Mouse (Mus musculus) C2C12 (cell line): ENCODE measurements around the gene Ccs. TPM values are rescaled to one million over a fixed set of nuclear protein-coding genes. Genes with fewer than 3 reads are reported as not detected.
A peak's percentile ranks its signal among the peaks of the same experiment; 100 is the strongest.

Experiments used
- H3K27me3 ChIP-seq: one replicate; pipeline ENCODE4 v1.6.1; 2011; ENCODE audit not compliant: control insufficient read depth, insufficient read depth, insufficient read length
- H3K36me3 ChIP-seq: one replicate; pipeline ENCODE4 v1.6.1; 2011; ENCODE audit not compliant: control insufficient read depth, insufficient read depth
- H3K4me3 ChIP-seq: one replicate; pipeline ENCODE4 v1.5.1; 2011; ENCODE audit warnings: mild to moderate bottlenecking, control low read depth; ENCODE audit not compliant: poor library complexity, insufficient read depth, severe bottlenecking
- H3K79me2 ChIP-seq: one replicate; pipeline ENCODE4 v1.6.1; 2011; ENCODE audit not compliant: control insufficient read depth, insufficient read depth
- H3K79me3 ChIP-seq: one replicate; pipeline ENCODE4 v1.6.1; 2011; ENCODE audit warnings: low read depth, control low read depth
- H3ac ChIP-seq: one replicate; pipeline ENCODE3; 2011; ENCODE audit warnings: low read depth; ENCODE audit not compliant: control insufficient read depth, insufficient read length
- CEBPB ChIP-seq: IDR thresholded peaks from one replicate; pipeline ENCODE4 v1.6.1; 2011; ENCODE audit warnings: low read depth, mild to moderate bottlenecking, control low read depth, moderate library complexity
- CTCF ChIP-seq: IDR thresholded peaks from one replicate; pipeline ENCODE4 v1.5.1; 2011; ENCODE audit not compliant: control insufficient read depth, insufficient read depth, insufficient read length
- FOSL1 ChIP-seq: IDR thresholded peaks from one replicate; pipeline ENCODE4 v1.8.0; 2011; ENCODE audit warnings: mild to moderate bottlenecking, low read length; ENCODE audit not compliant: poor library complexity, insufficient read depth, severe bottlenecking
- MAX ChIP-seq: IDR thresholded peaks from one replicate; pipeline ENCODE4 v1.6.1; 2011; ENCODE audit warnings: mild to moderate bottlenecking, control low read depth
- MYOD1 ChIP-seq: IDR thresholded peaks from one replicate; pipeline ENCODE4 v1.6.1; 2011; ENCODE audit warnings: low read depth; ENCODE audit not compliant: control insufficient read depth, insufficient read length
- MYOG ChIP-seq: IDR thresholded peaks from one replicate; pipeline ENCODE4 v1.6.1; 2011; ENCODE audit not compliant: control insufficient read depth, insufficient read length; ENCODE audit errors: extremely low read depth
- USF1 ChIP-seq: IDR thresholded peaks from one replicate; pipeline ENCODE4 v1.6.1; 2011; ENCODE audit warnings: low read depth, mild to moderate bottlenecking, control low read depth, moderate library complexity
- long read RNA-seq, 2 experiments: library from polyadenylated mRNA; unstranded; transcript quantifications; one replicate each; pipeline ENCODE4 v2.0.0; 2019 to 2020
- polyA plus RNA-seq: library from polyadenylated mRNA; unstranded; fragments of >200 nt; fragmentation: generic; extraction: Trizol; gene quantifications from one replicate; pipeline ENCODE4 v1.2.1, GENCODE M21; 2012; ENCODE audit warnings: missing spikeins

Ccs gene
- polyA plus RNA-seq: 36.6 TPM
- long read RNA-seq, experiment 1, transcript Ccs-201 (8 exons, 1,067 nt): major isoform, 19 of 26 reads
- long read RNA-seq, experiment 1, partial matches to known transcripts: 4 of 26 reads
- long read RNA-seq, experiment 1, other reads (novel, unspliced or antisense): 0 of 26 reads
- long read RNA-seq, experiment 2, transcript Ccs-201 (8 exons, 1,067 nt): major isoform, 5 of 7 reads
- long read RNA-seq, experiment 2, partial matches to known transcripts: 1 of 7 reads
- long read RNA-seq, experiment 2, other reads (novel, unspliced or antisense): 0 of 7 reads

DNA sequence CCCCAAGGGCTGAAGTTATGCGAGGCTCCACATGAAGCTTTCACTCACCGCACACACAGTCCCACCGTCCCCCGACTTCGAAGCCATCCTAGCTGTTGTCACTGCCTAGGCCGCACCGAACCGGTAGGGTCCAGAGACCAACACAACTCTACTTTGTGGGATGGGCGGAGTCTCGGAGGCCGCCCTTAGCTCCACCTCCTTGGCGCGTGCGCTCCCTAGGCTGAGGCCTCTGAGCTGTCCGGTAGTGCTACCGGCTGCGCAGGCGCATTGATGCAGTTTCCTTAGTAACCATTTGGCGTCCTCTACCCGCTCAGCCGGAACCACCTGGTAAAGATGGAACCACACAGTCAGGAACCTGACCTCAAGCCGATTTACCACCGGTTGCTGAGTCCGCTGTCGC is at the start of gene Ccs, which contains the start of gene Ccdc87:
Ccs (minus strand) TSS at position 184 of the 400 bp plus-strand sequence.
Ccdc87 (plus strand) TSS at position 218 of the 400 bp plus-strand sequence.
- TF ChIP-seq FOSL1: no peak
- no peak for TF ChIP-seq MYOD1
- no peak for TF ChIP-seq CEBPB
- peak; percentile 33 for TF ChIP-seq MAX
- no peak for TF ChIP-seq MYOG
- Histone ChIP-seq H3K27me3 (peaks cover 20% of the 10 kb centered on the region), H3K36me3 (no peaks in the 10 kb centered on the region), H3K4me3 (peak within 1 kb of the TSS; percentile 36), H3K79me3 (no peaks in the 10 kb centered on the region), H3ac (peak within 1 kb of the TSS; percentile 74), H3K79me2 (no peaks in the 10 kb centered on the region)

DNA sequence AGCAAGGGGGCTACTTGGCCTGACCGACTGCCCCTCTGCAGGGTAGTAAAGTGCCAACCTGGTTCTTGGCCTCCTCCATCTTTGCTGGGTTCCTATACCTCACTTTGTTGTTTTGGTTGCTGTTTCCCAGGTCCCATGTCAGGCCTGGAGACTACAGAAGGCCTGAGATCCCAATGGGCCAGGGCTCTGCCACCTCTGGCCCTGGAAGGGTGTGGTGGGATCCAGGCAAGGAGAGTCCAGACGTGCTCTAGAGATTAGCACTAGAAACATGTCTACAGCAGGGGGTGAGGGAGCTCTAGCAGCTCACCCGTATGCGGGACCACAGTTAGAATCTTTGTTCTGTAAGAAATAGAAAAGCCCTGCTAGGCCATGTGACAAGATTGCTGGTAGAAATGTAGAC is 44.8 kb upstream of the Ccs start:
- Histone ChIP-seq H3K4me3 (no peak overlapping the region), H3ac (no peak overlapping the region), H3K79me3 (peaks cover 3% of the 10 kb centered on the region), H3K36me3 (no peaks in the 10 kb centered on the region), H3K79me2 (peaks cover 8% of the 10 kb centered on the region), H3K27me3 (no peaks in the 10 kb centered on the region)
- no peak for TF ChIP-seq MYOD1
- no peak for TF ChIP-seq CEBPB
- TF ChIP-seq MAX: no peak
- no peak for TF ChIP-seq USF1
- no peak for TF ChIP-seq FOSL1
- TF ChIP-seq MYOG: no peak
- TF ChIP-seq CTCF: no peak

DNA sequence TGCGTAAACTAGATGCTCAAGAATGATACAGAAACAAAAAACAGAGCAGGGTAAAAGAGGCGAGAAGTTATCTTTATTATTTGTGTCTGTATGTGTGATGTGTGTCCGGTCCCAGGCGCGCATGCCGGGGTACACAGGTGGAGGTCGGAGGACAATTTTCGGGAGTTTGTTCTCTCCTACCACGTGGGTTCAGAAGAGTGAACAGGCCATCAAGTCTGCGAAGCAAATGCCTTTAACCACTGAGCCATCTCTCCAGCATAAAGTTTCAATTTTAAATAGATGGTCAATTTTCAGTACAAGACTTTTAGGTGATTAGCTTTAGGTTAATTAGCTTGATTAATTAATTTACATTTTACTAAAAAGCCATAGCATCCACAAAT is 40.2 kb upstream of the Ccs start:
- Histone ChIP-seq H3K36me3 (no peaks in the 10 kb centered on the region), H3K79me2 (peaks cover 12% of the 10 kb centered on the region), H3ac (peak overlapping the region; percentile 8), H3K79me3 (peaks cover 4% of the 10 kb centered on the region), H3K27me3 (no peaks in the 10 kb centered on the region), H3K4me3 (peak overlapping the region; percentile 84)
- TF ChIP-seq FOSL1 (no peak), CTCF (no peak), MYOG (no peak), MAX (no peak), CEBPB (no peak)

DNA sequence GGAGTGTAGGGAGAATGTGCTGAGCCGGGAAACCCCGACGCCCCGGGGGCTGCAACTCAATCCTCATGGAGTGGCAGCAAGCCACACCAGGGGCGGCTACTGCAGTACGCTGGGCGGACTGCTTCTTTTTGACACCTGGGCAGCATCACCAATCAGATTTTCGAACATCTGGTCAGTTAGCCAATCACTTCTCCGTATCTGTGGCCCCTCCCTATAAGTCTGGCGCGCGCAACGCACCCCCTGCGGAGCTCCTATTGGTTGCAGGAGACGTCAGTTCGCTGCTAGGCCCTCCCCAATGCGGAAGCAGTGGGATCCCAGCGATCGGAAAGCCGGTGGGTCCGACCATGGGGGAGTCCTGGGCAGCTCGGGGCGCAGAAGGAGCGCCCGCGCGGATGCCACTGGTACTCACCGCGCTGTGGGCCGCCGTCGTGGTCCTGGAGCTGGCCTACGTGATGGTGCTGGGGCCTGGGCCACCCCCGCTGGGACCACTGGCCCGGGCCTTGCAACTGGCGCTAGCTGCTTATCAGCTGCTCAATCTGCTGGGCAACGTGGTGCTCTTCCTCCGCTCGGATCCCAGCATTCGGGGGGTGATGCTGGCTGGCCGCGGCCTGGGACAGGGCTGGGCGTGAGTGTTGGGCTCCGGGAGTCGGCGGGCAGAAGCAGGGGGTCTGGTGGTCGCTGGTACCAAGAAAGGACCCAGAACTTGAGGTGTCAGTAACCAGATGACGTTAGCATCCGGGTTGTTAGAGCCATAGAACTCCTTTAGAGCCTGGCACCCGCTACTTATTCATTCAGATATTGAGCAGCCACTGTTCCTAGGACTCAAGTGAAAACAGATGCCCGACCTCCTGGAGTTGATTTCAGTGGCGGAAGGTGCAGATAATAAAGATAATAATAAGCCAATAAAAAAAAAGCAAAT is 39.5 kb upstream of the Ccs start, which contains the start of gene Zdhhc24:
Zdhhc24 (plus strand) TSS at position 264 of the 919 bp plus-strand sequence.
- peaks cover 4% of the 10 kb centered on the region for H3K79me3 ChIP-seq
- H3K79me2 ChIP-seq: peaks cover 12% of the 10 kb centered on the region
- TF ChIP-seq MAX: peak; percentile 12
- no peak for TF ChIP-seq CTCF

DNA sequence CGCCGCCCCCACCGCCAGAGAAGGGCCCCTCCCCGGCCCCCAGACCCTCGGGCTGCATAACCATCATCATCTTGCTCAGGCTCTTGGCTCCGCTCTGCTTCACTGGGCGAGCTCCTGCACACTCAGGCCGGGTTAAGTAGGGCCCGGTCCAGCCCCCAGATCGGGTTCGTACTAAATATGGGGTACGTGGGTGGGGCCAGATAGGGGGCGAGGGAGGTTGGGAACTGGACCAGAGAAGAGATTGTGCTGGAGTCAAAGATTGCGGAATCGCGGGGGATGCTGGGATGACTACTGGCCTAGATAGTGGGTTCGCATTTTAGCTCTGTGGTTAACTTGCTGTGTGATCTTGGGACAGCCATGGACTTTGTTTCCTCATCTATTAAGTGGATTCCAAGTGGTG is 38.7 kb upstream of the Ccs start, which contains the start of gene Actn3:
Actn3 (minus strand) TSS at position 125 of the 400 bp plus-strand sequence.
- TF ChIP-seq CEBPB: peak; percentile 59
- TF ChIP-seq MYOG: no peak
- TF ChIP-seq MYOD1: no peak
- H3ac ChIP-seq: peak within 1 kb of the TSS; percentile 99
- H3K36me3 ChIP-seq: no peaks in the 10 kb centered on the region
- H3K79me2 ChIP-seq: peaks cover 12% of the 10 kb centered on the region
- no peaks in the 10 kb centered on the region for H3K27me3 ChIP-seq
- peaks cover 4% of the 10 kb centered on the region for H3K79me3 ChIP-seq
- H3K4me3 ChIP-seq: peak within 1 kb of the TSS; percentile 84

More for the DNA sequence above, 39.5 kb upstream of the Ccs start, which contains the start of gene Zdhhc24:
- Histone ChIP-seq H3ac (peak within 1 kb of the TSS; percentile 99), H3K4me3 (peak within 1 kb of the TSS; percentile 84), H3K36me3 (no peaks in the 10 kb centered on the region), H3K27me3 (no peaks in the 10 kb centered on the region)

DNA sequence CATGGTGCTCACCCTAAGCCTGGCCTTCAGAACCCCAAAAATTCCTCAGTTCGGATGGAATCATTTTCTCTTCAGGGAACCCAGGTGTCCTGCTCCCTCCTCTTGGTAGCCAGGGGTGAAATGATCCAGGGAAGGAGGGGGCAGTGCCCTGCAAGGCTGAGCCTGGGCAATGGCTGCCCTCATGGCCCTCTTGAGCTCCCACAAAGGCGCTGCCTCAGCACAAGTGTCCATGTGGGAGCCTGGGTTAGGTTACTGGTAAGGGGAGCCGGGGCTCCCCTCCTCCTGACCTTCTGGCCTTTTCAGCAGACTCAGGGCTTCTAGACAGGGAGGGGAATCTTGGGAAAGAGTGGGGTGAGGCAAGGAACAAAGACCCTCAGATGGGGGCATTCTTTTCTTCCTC is 37.6 kb upstream of the Ccs start:
- H3ac ChIP-seq: peak overlapping the region; percentile 64
- no peaks in the 10 kb centered on the region for H3K36me3 ChIP-seq
- peaks cover 12% of the 10 kb centered on the region for H3K79me2 ChIP-seq
- peaks cover 4% of the 10 kb centered on the region for H3K79me3 ChIP-seq
- no peaks in the 10 kb centered on the region for H3K27me3 ChIP-seq
- H3K4me3 ChIP-seq: peak overlapping the region; percentile 11
- TF ChIP-seq FOSL1 (no peak), CTCF (no peak), MYOG (no peak), MAX (no peak), CEBPB (no peak), MYOD1 (no peak)
